Mouse (Mus musculus) testis, adult 2 months (tissue): ENCODE measurements around the gene Jdp2.

Experiments
- CTCF ChIP-seq: fragments of 200-500 bp; IDR thresholded peaks from 2 replicates; pipeline ENCODE4 v1.5.1; 2012; ENCODE audit warnings: low read depth, mild to moderate bottlenecking, inconsistent platforms, low read length, moderate library complexity; ENCODE audit not compliant: control insufficient read depth, insufficient read depth, insufficient replicate concordance
- POLR2A ChIP-seq: fragments of 200-500 bp; IDR thresholded peaks from 2 replicates; pipeline ENCODE4 v1.6.1; 2012; ENCODE audit warnings: low read depth, mild to moderate bottlenecking, inconsistent platforms, low read length, moderate library complexity; ENCODE audit not compliant: control insufficient read depth

- TF ChIP-seq POLR2A, result no peak
- no peak for TF ChIP-seq CTCF
These were observed 42.2 kb downstream of the Jdp2 start for GRCm38 (mm10) chr12:85640852-85641563.
